Mouse (Mus musculus): ENCODE results near the gene Ndufs7.

DNA sequence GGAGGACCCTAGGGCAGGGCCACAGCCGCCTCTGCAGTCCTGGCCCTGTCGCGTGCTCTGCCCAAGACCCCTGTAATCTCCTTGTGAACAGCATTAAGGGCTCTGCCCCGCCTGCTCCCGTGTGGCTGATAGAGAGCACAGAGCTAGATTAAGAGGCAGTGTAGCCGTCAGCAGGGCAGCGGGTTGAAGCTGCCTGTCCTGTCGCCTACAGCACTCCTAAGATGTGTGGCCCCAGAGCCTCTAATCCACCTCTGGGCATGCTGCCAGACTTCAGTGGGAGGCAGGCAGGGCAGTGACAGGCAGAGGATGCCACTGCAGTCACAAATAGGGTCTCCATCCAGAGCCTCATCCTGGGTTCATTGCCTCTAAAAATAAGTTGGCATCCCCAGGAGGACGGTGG lies 6.8 kb upstream of the Ndufs7 start:
- TF ChIP-seq POLR2A (IDR thresholded peaks at IDR 0.05; ENCODE audit: low read depth, low read length), result no peak
- no peak for TF ChIP-seq CTCF (IDR thresholded peaks at IDR 0.05; ENCODE audit: extremely low read depth, insufficient read depth, insufficient read length, insufficient replicate concordance)

All from spleen, adult 2 months (tissue).